Mouse (Mus musculus) monocyte, adult 59 days (primary cell): ENCODE data around the gene Glt1d1. TPM values are rescaled to one million over a fixed set of nuclear protein-coding genes. Genes with fewer than 3 reads are reported as not detected.

Experiments used
- total RNA-seq, 2 experiments: library from RNA; stranded (reverse); gene quantifications; one replicate each; pipeline ENCODE4 v1.2.4; 2023

The Glt1d1 gene
- total RNA-seq = 1 to 10 TPM; 3.6 to 5.0 TPM

GRCm38 (mm10) chr5:127632167-127633145 lies at the start of gene Glt1d1, which contains the start of gene Slc15a4:
Glt1d1 (plus strand) TSS chr5:127632262.
Slc15a4 (minus strand) TSS chr5:127632897.

Other genes with a start within 250 kb of the Glt1d1 start
- gene Slc15a4, start 635 bp downstream of the Glt1d1 start, total RNA-seq = 100 to 1,000 TPM; 219 to 235 TPM